Mouse (Mus musculus): Measurements from ENCODE around the gene Cd81.

- TF ChIP-seq CTCF (IDR thresholded peaks at IDR 0.05; ENCODE audit: extremely low read depth, insufficient read depth, low read length) (no peak), POLR2A (IDR thresholded peaks at IDR 0.05; ENCODE audit: extremely low read depth, insufficient read depth, low read length) (no peak)
Observed at GRCm38 (mm10) chr7:143069751-143070400, 17.3 kb downstream of the Cd81 start.

Measured in cortical plate, adult 2 months (tissue).